Mouse (Mus musculus) regulatory T cell (primary cell): ENCODE data around the gene Slc28a2.
"Not testable (repeated sequence)": the region's sequence is repeated elsewhere in the genome, so short reads cannot be mapped to it uniquely, and the experiment has no call there.

Experiments used
- in situ Hi-C: fragments of 300-600 bp; cut with MboI, MseI; formaldehyde crosslinking; loops from one replicate; pipeline ENCODE4 v1.15.1; 2025; ENCODE audit warnings: high pct_unique_total_duplicates

Gene Slc28a2

DNA sequence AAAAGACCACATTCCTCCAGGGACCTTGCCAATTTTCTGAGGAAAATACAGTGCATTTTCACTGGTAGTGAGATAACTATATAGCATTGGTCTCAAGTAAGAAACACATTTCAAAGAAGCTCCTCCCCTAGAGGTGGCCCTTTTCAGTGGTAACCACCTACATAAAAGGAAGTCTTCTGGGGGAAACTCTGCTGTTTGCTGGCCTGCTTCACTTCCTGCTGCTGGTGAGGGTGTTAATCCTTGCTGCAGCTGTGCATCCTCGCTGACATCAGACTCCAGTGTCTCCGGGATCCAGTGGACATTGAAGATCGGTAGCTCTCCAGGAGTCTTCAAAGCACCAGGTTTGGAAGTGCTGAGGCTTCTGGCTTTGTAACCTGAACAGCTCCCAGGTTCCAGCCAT lies at the start of gene Slc28a2:
Gene Slc28a2, plus strand, starts transcription at position 278 of the 400 bp plus-strand sequence.
- in situ Hi-C loops = loop anchor here (5.0 kb wide), 1 partner anchor 44 kb away; no protein-coding TSS in a partner anchor

DNA sequence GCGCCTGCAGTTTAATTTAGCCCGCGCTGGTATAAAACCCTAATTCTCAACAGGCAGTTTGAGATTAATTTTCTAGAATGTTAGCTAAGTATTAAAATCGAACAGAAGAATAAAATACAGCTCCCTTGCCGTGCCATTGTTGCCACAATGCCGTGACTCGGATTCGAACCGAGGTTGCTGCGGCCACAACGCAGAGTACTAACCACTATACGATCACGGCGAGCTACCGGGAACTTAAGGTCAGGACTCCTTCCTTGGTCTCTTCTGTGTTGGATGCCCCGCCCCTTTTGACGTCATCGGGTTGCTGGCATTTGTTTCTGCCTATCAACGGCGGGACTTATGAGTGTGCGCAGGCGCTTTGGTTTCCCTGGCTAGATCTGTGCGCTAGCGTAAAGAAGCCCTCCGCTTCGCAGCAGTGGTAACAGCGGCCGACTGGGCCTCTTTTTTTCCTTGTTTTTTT lies 49.0 kb upstream of the Slc28a2 start:
- in situ Hi-C loops = loop anchor here (10.0 kb wide), 1 partner anchor 358 kb away; the partner anchor contains the start of gene Bloc1s6

DNA sequence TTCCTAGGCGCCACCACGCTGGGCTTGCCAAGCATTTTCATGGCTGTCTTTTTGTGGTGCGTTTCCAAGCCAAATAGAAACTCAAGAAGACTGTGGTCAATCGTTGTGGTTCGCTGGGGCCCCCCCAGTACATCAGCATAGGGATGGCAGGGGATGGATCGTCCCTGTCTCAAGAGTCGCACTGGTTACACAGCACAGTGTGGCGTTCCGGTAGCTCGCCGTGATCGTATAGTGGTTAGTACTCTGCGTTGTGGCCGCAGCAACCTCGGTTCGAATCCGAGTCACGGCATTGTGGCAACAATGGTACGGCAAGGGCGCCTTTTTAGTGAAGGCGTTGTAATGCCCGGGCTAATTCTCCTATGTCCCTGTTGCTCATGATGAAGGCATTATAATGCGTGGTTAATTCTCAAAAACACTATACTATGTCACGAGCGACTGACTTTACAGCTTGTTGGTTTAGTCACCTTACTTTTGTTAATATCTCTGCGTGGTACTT lies 48.5 kb upstream of the Slc28a2 start:
- in situ Hi-C loops = loop anchor here (10.0 kb wide), 1 partner anchor 357 kb away; the partner anchor contains the start of gene Bloc1s6

DNA sequence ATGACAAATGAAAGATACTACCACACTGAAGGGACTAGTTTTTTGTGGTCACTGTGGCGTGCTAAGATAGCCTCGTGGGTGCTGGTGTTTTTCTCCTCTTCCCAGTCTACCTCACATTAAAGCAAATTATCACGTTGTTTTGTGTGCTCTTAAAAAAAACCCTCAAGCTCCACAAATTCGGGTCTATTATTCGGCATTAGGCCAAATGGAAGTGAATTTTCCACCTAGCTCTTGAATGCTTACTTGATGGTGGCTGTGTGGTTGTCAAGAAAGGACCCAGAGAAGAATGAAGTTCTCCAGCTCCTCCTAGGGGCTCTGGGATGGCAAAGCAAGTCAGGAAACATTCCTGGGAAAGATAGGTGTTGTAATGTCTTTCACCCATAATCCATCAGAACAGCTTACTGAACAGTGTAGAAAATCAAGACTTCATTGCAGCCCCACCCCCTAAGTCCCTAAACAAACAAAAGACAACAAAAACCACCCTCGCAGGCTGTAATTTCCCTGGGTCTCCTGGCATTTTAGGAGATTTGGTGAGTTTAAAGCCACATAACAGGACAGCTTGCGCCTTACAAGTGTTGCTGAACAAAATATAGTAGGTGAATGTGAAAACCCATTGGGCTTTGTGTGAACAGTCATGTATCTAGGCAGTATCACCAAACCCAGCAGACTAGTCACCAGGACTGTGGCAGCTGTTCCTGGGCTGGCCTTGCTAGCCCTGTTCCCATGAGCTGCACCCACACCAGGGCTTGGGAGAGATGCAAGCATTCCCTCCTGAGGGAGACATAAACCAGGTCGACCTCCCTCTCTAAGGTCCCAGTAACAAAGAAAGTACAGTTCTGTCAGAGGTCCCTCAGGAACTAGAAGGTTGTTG lies 47.6 kb upstream of the Slc28a2 start:
- in situ Hi-C loops = loop anchor here (10.0 kb wide), 1 partner anchor 356 kb away; the partner anchor contains the start of gene Bloc1s6

GRCm38 (mm10) chr2:122379292-122379650 lies 47.0 kb upstream of the Slc28a2 start:
- in situ Hi-C loops = loop anchor here (10.0 kb wide), 1 partner anchor 356 kb away; the partner anchor contains the start of gene Bloc1s6

DNA sequence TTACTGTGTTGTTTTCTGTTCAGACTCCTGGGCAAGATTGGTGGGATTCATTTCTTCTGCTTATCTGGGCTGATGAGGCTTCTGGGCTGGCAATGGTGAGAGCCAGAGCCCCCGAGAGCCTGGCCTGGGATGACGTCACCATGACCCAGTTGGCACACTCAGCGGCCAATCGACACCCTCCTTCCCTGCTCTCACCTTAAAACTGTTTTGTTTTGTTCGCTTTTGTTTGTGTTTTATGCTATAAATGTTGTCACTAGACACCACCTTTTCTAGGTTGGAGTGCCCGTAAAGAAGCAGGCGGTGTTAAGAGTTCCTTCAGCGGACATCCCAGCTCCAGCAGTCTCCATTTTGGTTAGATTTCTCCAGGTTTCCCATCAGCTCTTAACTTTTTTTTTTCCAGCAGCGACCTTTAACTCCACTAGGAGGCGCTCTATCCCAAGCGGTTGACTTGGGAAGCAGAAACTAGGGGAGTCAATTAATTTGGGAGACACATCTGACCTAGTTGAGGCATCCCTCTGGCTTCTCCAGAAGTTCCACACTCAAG lies 45.4 kb upstream of the Slc28a2 start:
- in situ Hi-C loops = loop anchor here (5.0 to 10.0 kb wide), 3 partner anchors 46 to 244 kb away; partner anchors contain the start of gene Slc28a2

DNA sequence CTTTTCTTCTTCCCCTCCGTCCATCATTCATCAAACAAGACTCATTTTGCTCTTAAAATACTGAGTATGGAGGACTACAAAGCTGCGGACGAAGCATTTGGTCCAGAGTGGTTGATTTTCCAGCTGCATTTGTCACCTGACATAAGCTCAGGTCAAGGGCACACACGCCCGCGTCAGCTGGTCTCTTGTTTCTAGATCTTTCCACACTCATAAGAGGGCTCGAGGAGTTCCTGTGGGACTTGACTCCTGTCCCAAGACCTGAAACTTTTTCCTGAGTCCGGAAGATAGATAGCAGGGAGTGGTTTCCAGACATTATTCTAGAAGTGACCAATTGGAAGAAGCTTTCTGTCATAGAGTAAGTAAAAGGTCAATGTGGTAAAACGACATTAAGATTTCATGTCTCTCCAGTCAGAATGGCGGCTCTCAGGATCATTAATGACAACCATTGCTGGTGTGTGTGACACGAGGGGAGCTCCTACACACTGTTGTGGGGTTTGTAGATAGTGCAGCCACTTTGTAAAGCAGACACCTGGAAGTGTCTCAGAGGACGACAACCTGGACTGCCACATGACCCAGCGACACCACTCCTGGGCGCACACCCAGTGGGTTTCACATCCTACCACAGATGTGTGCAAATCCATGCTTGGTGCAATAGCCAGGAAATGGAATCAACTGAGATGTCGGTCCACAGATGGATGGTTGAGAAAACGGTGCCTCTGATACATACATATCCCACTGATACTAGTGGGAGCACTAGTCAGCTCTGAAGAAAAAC lies 44.8 kb upstream of the Slc28a2 start:
- in situ Hi-C loops = loop anchor here (5.0 to 10.0 kb wide), 3 partner anchors 46 to 243 kb away; partner anchors contain the start of gene Slc28a2

GRCm38 (mm10) chr2:122382121-122382520 lies 44.2 kb upstream of the Slc28a2 start:
- in situ Hi-C loops = loop anchor here (5.0 to 10.0 kb wide), 3 partner anchors 45 to 243 kb away; partner anchors contain the start of gene Slc28a2

DNA sequence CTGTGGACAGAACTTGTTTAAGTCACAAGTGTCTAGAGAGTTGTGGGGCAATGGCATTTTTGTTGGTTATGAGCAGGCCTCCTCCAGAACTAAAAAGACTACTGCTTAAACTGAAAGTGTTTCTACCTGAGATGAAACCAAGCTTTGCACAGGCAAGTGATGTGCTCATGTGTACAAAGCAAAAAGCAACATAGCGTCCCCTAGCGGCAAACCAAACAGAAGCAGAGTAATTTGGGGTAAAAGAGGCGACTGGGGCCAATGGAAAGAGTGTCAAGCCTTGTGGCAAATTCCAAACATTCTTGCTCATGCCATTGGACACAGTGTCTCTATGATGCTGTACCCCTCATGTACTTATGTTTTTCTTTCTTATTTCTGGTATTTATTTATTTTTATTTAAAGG lies 41.2 kb upstream of the Slc28a2 start:
- in situ Hi-C loops = loop anchor here (10.0 kb wide), 1 partner anchor 240 kb away; no protein-coding TSS in a partner anchor

- in situ Hi-C loops = loop anchor here (10.0 kb wide), 1 partner anchor 238 kb away; no protein-coding TSS in a partner anchor
Observed at GRCm38 (mm10) chr2:122387135-122387534, 39.1 kb upstream of the Slc28a2 start.

- in situ Hi-C loops = no loop called here
Observed at GRCm38 (mm10) chr2:122396150-122396549, 30.1 kb upstream of the Slc28a2 start.

DNA sequence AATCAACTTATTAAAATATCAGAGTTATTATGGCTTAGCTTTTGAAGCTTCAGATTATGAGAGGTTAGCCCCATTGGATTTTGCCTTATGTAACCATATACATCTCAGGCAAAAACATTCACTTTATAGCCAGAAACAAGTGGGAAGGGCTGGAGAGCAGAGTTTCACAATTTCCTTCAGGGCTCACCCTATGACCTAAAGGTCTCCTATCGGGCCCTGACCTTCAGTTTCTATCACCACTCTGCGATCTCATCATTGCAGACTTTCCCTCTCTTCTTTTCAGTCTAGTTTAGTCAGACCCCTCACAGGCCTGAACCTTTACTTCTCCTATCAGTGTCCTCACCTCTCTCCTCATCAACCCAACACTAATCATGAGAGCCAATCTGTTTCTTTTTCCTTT lies 18.7 kb upstream of the Slc28a2 start:
- in situ Hi-C loops = no loop called here

DNA sequence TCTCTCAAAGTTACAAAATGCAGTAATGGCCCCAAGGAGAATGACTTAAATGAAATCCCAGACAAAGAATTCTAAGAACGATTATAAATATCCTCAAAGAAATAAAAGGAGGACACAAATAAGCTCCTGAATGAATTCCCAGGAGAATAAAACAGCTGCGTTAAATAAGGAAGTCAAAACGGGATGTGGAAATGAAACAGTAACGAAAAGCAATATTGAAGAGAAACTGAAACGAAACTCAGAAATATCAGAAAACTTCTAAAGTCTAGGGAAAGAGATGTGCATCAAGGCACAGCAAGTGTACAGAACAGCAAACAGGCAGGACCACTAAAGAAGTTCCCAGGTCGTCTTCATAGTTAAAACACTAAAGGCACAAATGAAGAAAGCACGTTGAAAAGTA lies 17.3 kb upstream of the Slc28a2 start:
- in situ Hi-C loops = no loop called here

DNA sequence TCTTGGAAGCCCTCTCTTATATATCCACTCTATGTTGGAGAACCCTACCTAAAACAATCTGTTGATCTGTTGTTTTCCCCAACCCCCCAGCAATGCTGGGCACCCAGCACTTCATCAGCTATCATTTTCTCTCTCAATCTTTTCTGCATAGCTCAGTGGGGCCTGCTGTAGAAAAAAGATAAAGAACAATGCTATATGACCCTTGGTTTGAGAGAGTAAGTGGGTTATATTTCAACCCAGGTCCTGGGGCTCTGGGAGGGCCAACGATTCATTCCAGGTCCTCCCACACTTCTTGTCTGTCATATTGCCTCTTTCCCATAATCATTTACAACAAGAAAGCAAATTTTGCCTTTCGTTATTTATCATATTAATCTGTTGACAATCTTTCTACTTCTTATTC lies 368 bp downstream of the Slc28a2 start:
- in situ Hi-C loops = loop anchor here (5.0 kb wide), 1 partner anchor 44 kb away; no protein-coding TSS in a partner anchor

GRCm38 (mm10) chr2:122438706-122439482 lies 12.6 kb downstream of the Slc28a2 start:
- in situ Hi-C loops = not testable (repeated sequence)

- in situ Hi-C loops = not testable (repeated sequence)
Observed at GRCm38 (mm10) chr2:122440521-122440920, 14.2 kb downstream of the Slc28a2 start.

GRCm38 (mm10) chr2:122441000-122441933 lies 15.0 kb downstream of the Slc28a2 start:
- in situ Hi-C loops = no loop called here

DNA sequence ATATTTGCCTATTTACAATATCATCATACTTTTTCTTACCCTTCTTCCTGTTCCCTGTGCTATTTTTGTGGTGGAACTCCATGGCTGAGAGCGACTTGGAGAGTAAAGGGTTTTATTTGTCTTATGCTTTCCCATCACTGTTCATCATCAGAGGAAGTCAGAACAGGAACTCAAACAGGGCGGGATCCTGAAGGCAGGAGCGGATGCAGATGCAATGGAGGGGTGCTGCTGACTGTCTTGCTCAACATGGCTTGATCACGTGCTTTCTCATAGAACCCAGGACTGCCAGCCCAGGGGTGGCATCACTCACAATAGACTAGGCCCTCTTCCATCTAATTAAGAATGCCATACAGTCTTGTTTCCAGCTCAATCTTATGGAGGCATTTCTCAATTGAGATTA lies 24.1 kb downstream of the Slc28a2 start:
- in situ Hi-C loops = no loop called here

DNA sequence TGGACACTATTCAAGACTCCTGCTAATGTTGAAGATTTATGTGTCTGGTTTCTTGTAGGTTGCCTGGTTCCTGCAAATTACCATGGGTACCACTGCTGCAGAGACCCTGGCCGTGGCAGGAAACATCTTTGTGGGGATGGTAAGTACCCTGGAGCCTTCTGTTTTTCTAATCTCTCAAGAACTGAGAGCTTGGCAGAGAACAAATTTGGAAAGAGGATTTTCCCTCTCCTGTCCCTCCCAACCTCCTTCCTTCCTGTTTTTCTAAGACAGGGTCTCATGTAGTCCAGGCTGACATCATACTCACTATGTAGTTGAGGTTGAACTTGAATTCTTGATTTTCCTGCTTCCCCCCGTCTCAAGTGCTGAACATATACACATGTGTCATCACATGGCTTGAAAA lies 26.1 kb downstream of the Slc28a2 start:
- in situ Hi-C loops = no loop called here
